Mouse (Mus musculus) ES-Bruce4 (cell line): ENCODE data around the gene BC017158. TPM values are rescaled to one million over a fixed set of nuclear protein-coding genes. Genes with fewer than 3 reads are reported as not detected.

Source experiments
- H3K27ac ChIP-seq: 2 replicates; pipeline ENCODE4 v1.5.1; 2012; ENCODE audit warnings: low read length, inconsistent platforms; ENCODE audit not compliant: insufficient read depth
- H3K27me3 ChIP-seq: 2 replicates; pipeline ENCODE4 v1.6.1; 2012; ENCODE audit warnings: mild to moderate bottlenecking, low read length, inconsistent platforms; ENCODE audit not compliant: control insufficient read depth, poor library complexity, insufficient read depth, severe bottlenecking
- H3K36me3 ChIP-seq: 2 replicates; pipeline ENCODE4 v1.6.1; 2012; ENCODE audit warnings: inconsistent platforms, mild to moderate bottlenecking, low read length, moderate library complexity; ENCODE audit not compliant: control insufficient read depth, poor library complexity, insufficient read depth, severe bottlenecking
- H3K4me1 ChIP-seq: one replicate; pipeline ENCODE4 v1.8.1; 2011; ENCODE audit warnings: low read length; ENCODE audit not compliant: control insufficient read depth, insufficient read depth
- H3K4me3 ChIP-seq: 2 replicates; pipeline ENCODE4 v1.5.1; 2011; ENCODE audit warnings: low read depth, mild to moderate bottlenecking, low read length
- H3K9ac ChIP-seq: 2 replicates; pipeline ENCODE4 v1.6.1; 2012; ENCODE audit warnings: low read depth, mild to moderate bottlenecking, inconsistent platforms; ENCODE audit not compliant: poor library complexity, severe bottlenecking
- H3K9me3 ChIP-seq: replicated peaks from 2 replicates; pipeline ENCODE4 v1.6.1; 2012; ENCODE audit warnings: mild to moderate bottlenecking, low read length, inconsistent platforms; ENCODE audit not compliant: control insufficient read depth, poor library complexity, insufficient read depth, severe bottlenecking
- CTCF ChIP-seq: IDR thresholded peaks from one replicate; pipeline ENCODE4 v1.8.1; 2011; ENCODE audit warnings: low read depth, low read length
- EP300 ChIP-seq: IDR thresholded peaks from 2 replicates; pipeline ENCODE4 v1.6.1; 2011; ENCODE audit warnings: low read depth, low read length; ENCODE audit not compliant: insufficient read depth
- POLR2A ChIP-seq: IDR thresholded peaks from one replicate; pipeline ENCODE4 v1.8.1; 2011; ENCODE audit warnings: low read length; ENCODE audit not compliant: insufficient read depth
- polyA plus RNA-seq: library from polyadenylated mRNA; stranded (reverse); fragments of >200 nt; gene quantifications from 2 replicates; pipeline ENCODE4 v1.2.4, GENCODE M21; 2011; ENCODE audit warnings: low read depth; ENCODE audit not compliant: missing spikeins, insufficient read depth, insufficient read length

The BC017158 gene
- polyA plus RNA-seq, 1 experiment = 7.5 TPM

DNA sequence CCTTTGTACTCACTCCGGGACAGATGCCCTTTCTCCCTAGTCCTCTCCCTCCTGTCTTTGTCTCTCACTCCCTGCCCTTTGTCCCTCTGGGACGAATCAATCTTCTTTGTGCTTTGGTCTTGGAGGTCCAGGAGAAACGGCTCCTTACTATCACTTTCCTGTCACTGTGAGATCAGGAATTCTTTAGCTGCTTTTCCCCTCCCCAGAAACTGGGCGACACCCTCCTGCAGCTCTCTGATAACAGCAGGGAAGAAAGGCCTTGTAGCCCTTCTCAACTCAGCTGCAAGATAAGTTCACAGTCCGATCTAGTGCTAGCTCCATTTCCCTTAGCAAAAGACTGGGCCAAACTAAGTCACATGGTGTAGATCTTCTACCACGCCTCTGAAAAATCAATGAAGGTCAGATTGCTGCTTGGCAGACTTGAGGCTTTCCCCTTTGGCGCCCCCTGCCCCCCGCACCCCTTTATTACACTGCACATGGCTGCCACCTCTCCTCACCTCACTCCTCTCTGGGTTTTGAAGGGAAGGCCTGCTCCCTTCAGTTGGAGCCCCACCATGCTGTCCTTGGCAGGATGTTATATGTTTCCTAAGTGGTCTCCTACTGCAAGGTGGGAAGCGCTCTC is 8.9 kb downstream of the BC017158 start:
- Histone ChIP-seq H3K27ac (no peak overlapping the region), H3K4me1 (no peaks in the 10 kb centered on the region), H3K36me3 (no peaks in the 10 kb centered on the region), H3K4me3 (no peak overlapping the region), H3K9ac (no peak overlapping the region), H3K27me3 (no peaks in the 10 kb centered on the region), H3K9me3 (no peaks in the 10 kb centered on the region)
- no peak for TF ChIP-seq POLR2A
- TF ChIP-seq CTCF = peak; percentile 53

DNA sequence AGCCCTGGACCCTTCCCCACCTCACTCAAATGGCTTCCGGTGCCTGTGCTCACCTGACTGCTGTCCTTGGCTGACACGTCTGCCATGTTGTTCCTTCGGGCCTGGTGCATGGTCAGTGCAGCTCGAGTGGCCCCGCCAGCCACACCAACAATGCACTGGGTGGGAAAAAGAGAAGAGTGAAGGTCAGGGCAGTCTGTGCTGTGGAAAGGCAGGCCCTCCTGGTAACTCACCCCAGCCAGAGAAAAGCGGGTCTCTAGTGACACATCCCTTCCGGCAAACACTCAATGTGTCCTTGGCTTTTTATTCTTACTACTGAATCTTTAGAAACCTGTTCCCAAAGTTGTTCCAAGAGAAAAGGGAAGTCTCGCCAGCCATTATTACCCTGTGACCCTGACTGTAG is 12.9 kb downstream of the BC017158 start:
- Histone ChIP-seq H3K9ac (no peak overlapping the region), H3K9me3 (no peaks in the 10 kb centered on the region), H3K27me3 (no peaks in the 10 kb centered on the region), H3K36me3 (no peaks in the 10 kb centered on the region), H3K4me3 (no peak overlapping the region), H3K4me1 (no peaks in the 10 kb centered on the region), H3K27ac (no peak overlapping the region)
- TF ChIP-seq POLR2A = no peak
- no peak for TF ChIP-seq EP300
- no peak for TF ChIP-seq CTCF

DNA sequence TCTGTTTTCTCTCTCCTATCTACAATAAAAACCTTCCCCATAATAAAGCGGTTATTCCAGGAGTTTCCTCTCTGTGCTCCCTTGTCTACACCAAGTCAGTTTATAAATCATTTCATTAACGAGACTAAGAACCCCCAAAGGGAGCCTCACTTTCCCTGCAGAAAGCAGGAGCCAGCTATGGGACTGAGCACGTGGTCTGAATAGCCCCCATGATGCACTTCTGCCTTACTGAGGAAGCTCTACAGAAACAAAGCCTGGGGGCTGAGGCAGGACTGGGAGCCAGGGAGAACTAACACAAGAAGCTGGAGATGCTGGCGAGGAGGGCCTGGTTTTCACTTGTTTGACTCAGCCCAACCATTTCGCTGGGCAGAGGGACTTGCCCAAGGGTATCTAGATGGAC is 13.9 kb downstream of the BC017158 start:
- Histone ChIP-seq H3K9me3 (no peaks in the 10 kb centered on the region), H3K36me3 (no peaks in the 10 kb centered on the region), H3K9ac (no peak overlapping the region), H3K27ac (no peak overlapping the region), H3K4me3 (no peak overlapping the region), H3K4me1 (no peaks in the 10 kb centered on the region), H3K27me3 (no peaks in the 10 kb centered on the region)
- TF ChIP-seq EP300 = no peak
- TF ChIP-seq CTCF = no peak
- no peak for TF ChIP-seq POLR2A

DNA sequence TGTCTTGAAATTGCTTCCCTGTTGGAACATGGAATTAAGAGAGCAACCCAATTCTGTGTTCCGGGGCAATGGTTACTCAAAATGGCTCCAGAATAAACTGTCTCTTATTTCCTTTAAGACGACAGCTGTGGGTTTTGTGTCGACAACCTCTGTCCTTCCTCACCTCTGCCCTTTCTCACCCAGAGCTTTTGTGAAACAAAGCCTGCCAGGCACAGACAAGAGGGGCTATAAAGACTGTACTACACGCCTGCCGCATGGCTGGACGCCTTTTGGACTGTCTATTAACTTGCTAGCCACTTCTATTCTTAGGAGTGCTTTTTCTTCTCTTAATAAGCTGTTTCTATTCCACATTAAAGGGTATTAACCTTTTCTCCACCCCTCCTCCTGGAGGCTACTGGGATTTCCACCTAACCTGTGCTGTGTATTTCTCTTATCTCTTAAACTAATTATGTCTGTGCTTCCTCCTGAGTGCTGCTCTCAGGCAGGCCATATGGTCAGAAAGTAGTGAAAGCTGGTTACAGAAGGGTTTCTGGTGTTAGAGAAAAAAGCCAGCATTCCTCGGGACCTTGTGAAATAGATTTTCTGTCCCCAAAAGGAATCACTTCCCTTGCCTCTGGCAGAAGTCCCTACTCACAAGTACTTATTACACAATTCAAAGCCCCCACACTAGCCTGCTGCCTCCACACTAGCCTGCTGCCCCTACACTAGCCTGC is 15.3 kb downstream of the BC017158 start:
- H3K9me3 ChIP-seq = no peaks in the 10 kb centered on the region
- TF ChIP-seq POLR2A (no peak), EP300 (no peak), CTCF (no peak)
- no peaks in the 10 kb centered on the region for H3K36me3 ChIP-seq
- no peak overlapping the region for H3K4me3 ChIP-seq
- no peak overlapping the region for H3K9ac ChIP-seq
- no peaks in the 10 kb centered on the region for H3K4me1 ChIP-seq
- H3K27ac ChIP-seq = no peak overlapping the region
- H3K27me3 ChIP-seq = no peaks in the 10 kb centered on the region

DNA sequence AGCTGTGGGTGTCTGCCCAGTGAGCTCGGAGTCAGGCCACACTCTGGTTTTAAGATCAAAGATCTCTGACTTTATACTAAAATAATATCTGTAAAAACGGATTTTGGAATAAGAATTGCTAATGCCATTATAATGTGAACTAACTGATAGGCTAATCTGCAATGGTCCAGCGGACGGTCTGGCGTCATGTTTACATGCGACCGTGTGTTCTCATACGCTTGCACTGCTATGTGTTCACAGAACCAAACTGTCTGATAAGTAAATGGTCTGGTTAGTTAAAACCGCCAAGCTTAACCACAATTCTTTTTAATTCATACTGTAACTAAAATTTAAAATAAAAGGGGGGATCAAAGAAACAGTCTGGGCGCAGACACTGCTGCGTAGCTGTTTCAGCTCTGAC is 16.2 kb downstream of the BC017158 start:
- Histone ChIP-seq H3K9me3 (no peaks in the 10 kb centered on the region), H3K27me3 (no peaks in the 10 kb centered on the region), H3K27ac (no peak overlapping the region), H3K4me3 (no peak overlapping the region), H3K4me1 (no peaks in the 10 kb centered on the region), H3K36me3 (no peaks in the 10 kb centered on the region), H3K9ac (no peak overlapping the region)
- no peak for TF ChIP-seq CTCF
- no peak for TF ChIP-seq EP300
- TF ChIP-seq POLR2A = no peak

DNA sequence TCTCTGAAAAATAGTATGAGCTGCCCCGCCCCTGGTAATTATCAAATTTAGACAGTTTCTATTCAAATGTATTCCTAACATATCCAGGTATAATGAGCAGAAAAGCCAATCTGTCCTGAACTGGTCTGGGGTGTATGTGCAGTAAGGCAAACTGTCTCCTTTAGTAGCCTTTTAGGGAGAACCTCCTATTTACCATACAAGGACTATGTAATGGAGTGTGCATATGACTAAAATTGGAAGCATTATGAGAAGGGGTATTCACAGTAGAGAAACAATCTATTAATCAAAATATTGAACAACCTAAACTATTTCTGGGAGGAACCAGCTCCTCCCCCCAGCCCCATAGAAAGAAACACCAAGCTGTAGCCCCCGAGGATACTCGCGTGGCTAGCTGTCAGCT is 18.2 kb downstream of the BC017158 start:
- Histone ChIP-seq H3K4me3 (no peak overlapping the region), H3K27me3 (no peaks in the 10 kb centered on the region), H3K27ac (no peak overlapping the region), H3K36me3 (peaks cover 3% of the 10 kb centered on the region; the same call in 1 of the 2 replicates), H3K9ac (no peak overlapping the region), H3K4me1 (no peaks in the 10 kb centered on the region), H3K9me3 (no peaks in the 10 kb centered on the region)
- TF ChIP-seq EP300 = no peak
- TF ChIP-seq CTCF = no peak
- TF ChIP-seq POLR2A = no peak
